Mouse (Mus musculus): Measurements from ENCODE around the gene Terf2. TPM values are rescaled to one million over a fixed set of nuclear protein-coding genes. Genes with fewer than 3 reads are reported as not detected.

The Terf2 gene
- polyA plus RNA-seq, 1 experiment from 2014 or later = 18.2 TPM

DNA sequence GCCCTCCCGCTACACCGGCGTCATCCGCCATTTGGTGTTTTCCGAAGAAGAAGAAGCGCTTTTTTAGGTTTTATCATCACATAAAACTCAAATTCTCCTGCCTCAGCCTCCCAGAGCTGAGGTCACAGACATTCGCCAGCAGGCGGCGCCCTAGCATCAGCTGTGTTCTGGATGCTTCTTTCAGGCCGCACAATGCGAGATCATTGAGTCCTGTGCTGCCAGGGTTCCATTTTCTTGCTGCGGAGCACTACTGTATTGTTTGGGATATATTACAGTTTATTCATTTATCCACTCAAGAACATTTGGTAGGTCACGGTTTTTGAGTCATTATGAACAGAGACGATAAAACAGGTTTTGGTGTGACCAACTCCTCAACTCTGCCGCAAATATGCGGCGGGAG, 11.0 kb downstream of the Terf2 start:
- 95% methylated on average over 17 of the region's 17 CpGs for WGBS

DNA sequence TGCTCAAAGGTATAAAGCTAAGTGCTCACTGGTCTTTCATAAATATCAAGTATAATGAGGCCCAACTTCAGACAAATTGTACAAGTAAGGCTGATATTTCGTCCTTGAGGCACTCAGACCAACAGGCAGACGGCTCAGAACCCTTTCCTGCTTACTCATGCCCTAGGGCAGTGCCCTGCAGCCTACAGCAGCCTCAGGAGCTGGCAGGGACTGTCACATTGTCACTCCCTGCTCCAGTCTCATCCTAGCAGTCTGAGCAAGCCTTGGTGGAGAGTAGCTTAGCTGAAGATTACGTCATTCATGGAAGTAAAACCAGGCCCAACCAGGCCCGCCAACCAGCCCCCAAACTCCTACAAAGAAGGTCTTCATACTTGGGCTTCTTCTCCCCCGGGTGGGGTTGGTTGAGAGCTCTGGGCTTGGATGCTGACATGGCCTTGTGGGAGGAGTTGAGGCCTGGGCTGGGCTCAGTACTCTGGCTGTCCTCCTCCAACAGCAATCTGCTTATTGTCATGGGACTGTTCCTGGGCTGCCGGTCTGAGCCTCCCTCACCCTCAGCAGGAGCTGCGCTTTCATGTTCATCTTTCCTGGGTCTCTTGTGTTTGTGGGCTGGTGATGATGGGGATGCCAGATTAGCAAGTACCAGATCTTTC, 20.0 kb downstream of the Terf2 start:
- Histone ChIP-seq H3K9me3 (replicated peaks) (no peaks in the 10 kb centered on the region), H3K27me3 (no peaks in the 10 kb centered on the region), H3K9ac (no peak overlapping the region), H3K36me3 (peaks cover 97% of the 10 kb centered on the region), H3K4me2 (no peak overlapping the region), H3K4me1 (no peaks in the 10 kb centered on the region), H3K4me3 (replicated peaks) (no peak overlapping the region), H3K27ac (no peak overlapping the region)
- no peak for ATAC-seq (replicated peaks; ENCODE audit: low FRiP score)
- 90% methylated on average over 7 of the region's 7 CpGs for WGBS

More for the DNA sequence above, 11.0 kb downstream of the Terf2 start:
- Histone ChIP-seq H3K4me2 (no peak overlapping the region), H3K36me3 (peaks cover 94% of the 10 kb centered on the region), H3K4me3 (replicated peaks) (no peak overlapping the region), H3K9ac (no peak overlapping the region), H3K4me1 (no peaks in the 10 kb centered on the region), H3K27me3 (no peaks in the 10 kb centered on the region), H3K27ac (no peak overlapping the region), H3K9me3 (replicated peaks) (no peaks in the 10 kb centered on the region)
- ATAC-seq (replicated peaks; ENCODE audit: low FRiP score) = no peak

DNA sequence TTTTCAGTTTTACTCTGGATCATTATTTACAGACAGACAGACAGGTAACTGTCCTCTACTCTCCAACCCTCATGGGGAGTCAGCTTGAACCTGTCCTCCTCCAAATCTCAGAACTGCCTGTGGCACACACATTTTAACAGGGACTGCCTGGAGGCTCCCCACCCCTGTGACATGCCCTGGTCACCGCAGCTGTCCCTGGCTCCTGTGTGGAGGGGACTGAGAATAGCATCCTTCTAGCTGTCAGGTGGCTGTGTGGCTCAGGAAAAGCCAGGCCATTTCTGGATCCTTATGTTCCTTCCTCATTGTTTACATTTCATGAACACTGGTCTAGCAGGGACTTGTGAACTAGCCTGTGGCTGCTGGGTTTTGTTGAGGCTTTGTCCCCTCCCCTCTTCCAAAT, 22.2 kb downstream of the Terf2 start:
- WGBS = 85% methylated on average over 1 of the region's 1 CpGs
- H3K4me3 ChIP-seq (replicated peaks) = no peak overlapping the region
- no peaks in the 10 kb centered on the region for H3K9me3 ChIP-seq (replicated peaks)
- no peak overlapping the region for H3K4me2 ChIP-seq
- H3K27ac ChIP-seq = no peak overlapping the region
- no peak overlapping the region for H3K9ac ChIP-seq
- H3K27me3 ChIP-seq = no peaks in the 10 kb centered on the region
- no peaks in the 10 kb centered on the region for H3K4me1 ChIP-seq
- ATAC-seq (replicated peaks; ENCODE audit: low FRiP score) = no peak
- H3K36me3 ChIP-seq = peaks cover 96% of the 10 kb centered on the region

DNA sequence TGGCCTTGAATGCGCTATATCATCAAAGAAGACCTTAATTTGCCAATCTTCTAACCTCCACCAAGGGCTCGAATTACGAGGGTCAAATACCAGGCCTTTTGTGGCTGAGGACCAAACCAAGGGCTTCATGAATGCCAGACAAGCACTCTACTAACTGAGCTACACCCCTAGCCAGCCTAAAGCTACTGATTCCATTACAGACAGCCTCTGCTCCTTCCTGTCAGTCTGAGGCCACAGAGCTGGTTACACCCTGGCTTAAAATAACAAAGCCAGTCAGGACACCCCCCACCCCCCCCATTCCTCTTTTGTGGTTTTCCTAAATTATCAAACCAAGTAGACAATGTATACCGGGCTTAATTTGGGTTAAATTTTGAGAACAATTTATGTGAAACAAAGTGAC, 22.6 kb downstream of the Terf2 start:
- Histone ChIP-seq H3K9me3 (replicated peaks) (no peaks in the 10 kb centered on the region), H3K27me3 (no peaks in the 10 kb centered on the region), H3K27ac (no peak overlapping the region), H3K9ac (no peak overlapping the region), H3K4me2 (no peak overlapping the region), H3K4me3 (replicated peaks) (no peak overlapping the region), H3K36me3 (peaks cover 95% of the 10 kb centered on the region), H3K4me1 (peaks cover 3% of the 10 kb centered on the region; the same call in 1 of the 2 replicates)
- 74% methylated on average over 4 of the region's 4 CpGs for WGBS
- ATAC-seq (replicated peaks; ENCODE audit: low FRiP score) = no peak

DNA sequence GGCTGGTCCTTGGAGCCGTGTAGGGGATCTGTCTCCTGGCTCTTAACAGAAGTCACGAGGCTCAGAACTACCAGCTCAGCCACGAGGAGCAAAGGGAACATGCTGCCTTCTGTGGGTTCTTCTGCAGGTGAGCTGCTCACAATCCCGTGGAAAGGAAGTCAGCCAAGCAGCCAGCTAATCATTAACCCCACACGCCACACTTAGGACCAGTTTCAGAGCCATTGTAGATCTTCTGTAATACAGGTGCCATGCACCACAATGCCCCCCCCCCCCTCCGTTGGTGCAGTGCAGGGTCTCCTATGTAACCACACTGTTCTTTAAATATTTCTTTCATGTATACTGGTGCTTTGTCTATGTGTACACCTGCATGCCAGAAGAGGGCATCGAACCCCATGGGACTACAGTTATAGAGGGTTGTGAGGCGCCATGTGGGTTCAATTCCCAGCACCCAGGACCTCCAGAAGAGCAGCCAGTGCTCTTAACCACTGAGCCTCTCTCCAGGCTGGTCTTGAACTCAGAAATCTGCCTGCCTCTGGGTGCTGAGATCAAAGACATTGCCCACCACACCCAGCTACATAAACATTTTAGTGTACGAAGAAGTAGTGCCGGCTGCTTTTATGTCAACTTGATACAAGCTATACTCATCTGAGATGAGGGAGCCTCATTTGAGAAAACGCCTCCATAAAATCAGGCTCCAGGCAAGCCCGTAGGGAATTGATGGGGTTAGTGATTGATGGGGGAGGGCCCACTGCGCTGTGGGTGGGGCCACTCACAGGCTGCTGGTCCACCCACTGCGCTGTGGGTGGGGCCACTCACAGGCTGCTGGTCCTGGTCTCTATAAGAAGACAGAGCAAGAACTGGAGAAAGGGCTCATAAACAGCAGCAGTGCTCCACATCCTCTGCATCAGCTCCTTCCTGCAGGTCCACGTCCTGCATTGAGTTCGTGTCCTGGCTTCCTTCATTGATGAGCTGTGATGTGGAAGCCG, 30.5 kb downstream of the Terf2 start, which contains the start of gene Tmed6:
Gene Tmed6, minus strand, starts transcription at position 134 of the 986 bp plus-strand sequence.
- WGBS = 47% methylated on average over 17 of the region's 17 CpGs
- Histone ChIP-seq H3K27ac (peak within 1 kb of the TSS; percentile 84), H3K4me1 (peaks cover 12% of the 10 kb centered on the region), H3K36me3 (peaks cover 20% of the 10 kb centered on the region), H3K27me3 (no peaks in the 10 kb centered on the region), H3K4me3 (replicated peaks) (no peak within 1 kb of the TSS), H3K4me2 (peak within 1 kb of the TSS; percentile 25; the same call in 1 of the 2 replicates), H3K9me3 (replicated peaks) (no peaks in the 10 kb centered on the region), H3K9ac (no peak within 1 kb of the TSS)
- ATAC-seq (replicated peaks; ENCODE audit: low FRiP score) = peak; percentile 87

DNA sequence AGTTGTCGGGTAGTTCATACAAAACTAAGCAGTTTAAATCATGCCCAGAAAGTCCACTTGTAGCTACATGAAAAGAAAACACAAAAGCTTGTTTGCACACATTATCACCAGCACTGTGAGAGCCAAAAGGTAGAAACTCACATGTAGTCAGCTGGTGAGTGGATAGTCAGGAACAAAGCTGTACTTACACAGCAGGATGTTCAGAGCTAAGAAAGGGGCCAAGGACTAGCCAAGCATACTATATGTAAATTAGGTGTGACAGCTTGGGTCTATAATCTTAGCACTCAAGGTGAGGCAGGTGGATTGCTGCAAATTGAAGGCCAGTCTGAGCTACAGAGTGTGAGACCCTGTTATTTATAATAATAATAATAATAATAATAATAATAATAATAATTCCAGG, 33.7 kb downstream of the Terf2 start:
- Histone ChIP-seq H3K9me3 (replicated peaks) (no peaks in the 10 kb centered on the region), H3K4me3 (replicated peaks) (no peak overlapping the region), H3K4me2 (no peak overlapping the region), H3K9ac (no peak overlapping the region), H3K4me1 (peaks cover 14% of the 10 kb centered on the region), H3K27me3 (no peaks in the 10 kb centered on the region), H3K27ac (no peak overlapping the region), H3K36me3 (peaks cover 23% of the 10 kb centered on the region)
- no peak for ATAC-seq (replicated peaks; ENCODE audit: low FRiP score)
- WGBS = 88% methylated on average over 1 of the region's 1 CpGs

DNA sequence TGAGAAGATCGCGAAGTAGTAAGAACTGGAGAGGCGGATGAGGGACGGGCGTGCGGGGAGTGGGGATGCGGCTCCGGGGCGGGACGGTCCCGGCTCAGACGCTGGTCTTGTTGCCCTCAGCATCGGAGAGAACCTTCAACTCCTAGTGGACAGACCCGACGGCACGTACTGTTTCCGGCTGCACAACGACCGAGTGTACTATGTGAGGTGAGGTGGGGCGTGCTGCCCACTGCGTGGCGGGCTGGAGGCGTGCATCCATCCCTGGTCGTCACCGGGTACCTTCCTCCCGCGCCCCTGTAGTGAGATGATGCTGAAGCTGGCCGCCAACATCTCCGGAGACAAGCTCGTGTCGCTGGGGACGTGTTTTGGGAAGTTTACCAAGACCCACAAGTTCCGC, 39.4 kb downstream of the Terf2 start:
- peak overlapping the region; percentile 67 for H3K27ac ChIP-seq
- H3K9me3 ChIP-seq (replicated peaks) = no peaks in the 10 kb centered on the region
- under 1% methylated on average over 33 of the region's 33 CpGs for WGBS
- peak overlapping the region; percentile 84 for H3K9ac ChIP-seq
- peak overlapping the region; percentile 100 for H3K4me3 ChIP-seq (replicated peaks)
- H3K4me2 ChIP-seq = peak overlapping the region; percentile 93
- H3K36me3 ChIP-seq = peaks cover 54% of the 10 kb centered on the region
- ATAC-seq (replicated peaks; ENCODE audit: low FRiP score) = peak; percentile 68
- H3K27me3 ChIP-seq = no peaks in the 10 kb centered on the region
- peaks cover 25% of the 10 kb centered on the region for H3K4me1 ChIP-seq

DNA sequence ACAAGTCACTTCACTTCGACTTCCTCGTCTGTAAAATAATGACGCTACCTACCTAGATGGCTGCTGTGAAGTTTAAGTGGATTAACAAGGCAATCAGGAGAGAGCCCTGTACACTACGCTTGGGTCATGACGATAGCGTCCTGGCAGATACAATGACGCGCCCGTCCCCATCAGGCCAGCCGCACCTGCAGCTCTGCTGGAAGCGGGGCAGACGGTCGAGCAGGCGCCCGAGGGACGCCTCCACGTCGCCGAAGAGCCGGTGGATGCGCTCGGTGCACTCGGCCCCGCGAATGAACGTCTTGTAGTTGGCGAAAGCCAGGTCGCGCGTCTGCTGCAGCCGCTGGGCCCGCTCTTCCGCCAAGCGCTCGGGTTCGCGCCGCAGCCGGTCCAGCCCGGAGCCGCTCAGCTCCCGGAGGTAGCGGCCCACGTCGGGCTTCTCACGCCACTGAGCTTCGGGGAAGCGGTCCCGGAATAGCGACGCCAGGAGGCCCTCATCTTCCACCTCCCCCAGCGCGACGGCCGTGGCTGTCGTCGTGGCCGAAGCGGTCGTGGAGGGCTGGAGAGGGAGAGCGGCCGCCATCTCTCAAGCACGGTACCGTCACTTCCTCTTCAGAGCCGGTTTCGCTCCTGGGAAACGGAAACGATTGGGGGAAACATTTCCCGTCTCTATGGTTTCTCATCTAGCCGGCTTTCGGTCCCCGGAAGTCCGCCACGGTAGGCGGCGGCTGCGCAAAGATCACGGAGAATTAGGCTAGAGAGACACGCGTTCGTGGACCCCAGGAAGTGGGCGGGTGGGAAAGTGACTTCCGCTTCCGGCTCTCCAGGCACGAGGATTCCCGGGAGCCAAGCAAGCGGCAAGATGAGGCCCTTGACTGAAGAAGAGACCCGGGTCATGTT, 40.0 kb downstream of the Terf2 start, which contains the start of the genes Cog8 and Nip7:
Gene Cog8, minus strand, starts transcription at position 614 of the 897 bp plus-strand sequence.
Gene Nip7, plus strand, starts transcription at position 802 of the 897 bp plus-strand sequence.
- peak within 1 kb of the TSS; percentile 100 for H3K4me3 ChIP-seq (replicated peaks)
- peak within 1 kb of the TSS; percentile 93 for H3K4me2 ChIP-seq
- no peaks in the 10 kb centered on the region for H3K27me3 ChIP-seq
- WGBS = under 1% methylated on average over 88 of the region's 88 CpGs
- ATAC-seq (replicated peaks; ENCODE audit: low FRiP score) = peak; percentile 95
- H3K36me3 ChIP-seq = peaks cover 61% of the 10 kb centered on the region
- peak within 1 kb of the TSS; percentile 78 for H3K27ac ChIP-seq
- H3K4me1 ChIP-seq = peaks cover 25% of the 10 kb centered on the region
- H3K9me3 ChIP-seq (replicated peaks) = no peaks in the 10 kb centered on the region
- H3K9ac ChIP-seq = peak within 1 kb of the TSS; percentile 84

DNA sequence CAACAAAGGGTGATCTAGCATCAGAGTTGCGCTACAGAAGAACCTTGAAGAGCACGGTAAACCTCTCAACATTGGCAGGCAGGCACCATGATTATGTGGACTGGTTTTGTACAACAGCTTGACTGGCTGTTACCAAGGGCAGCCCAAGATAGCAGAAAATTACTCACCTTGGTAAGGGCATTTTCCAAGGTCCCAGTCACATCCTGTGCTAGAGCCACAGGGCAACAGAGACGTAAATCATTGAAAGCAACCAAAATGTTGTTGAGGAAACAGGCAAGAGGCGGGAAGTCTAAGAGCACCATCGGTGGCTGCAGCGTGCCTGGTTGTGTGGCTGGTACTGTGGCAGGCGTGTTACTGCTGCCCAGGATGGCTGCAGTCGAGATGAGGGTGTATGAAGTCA, 44.3 kb downstream of the Terf2 start:
- H3K4me2 ChIP-seq = no peak overlapping the region
- no peak overlapping the region for H3K27ac ChIP-seq
- peaks cover 30% of the 10 kb centered on the region for H3K4me1 ChIP-seq
- WGBS = 90% methylated on average over 8 of the region's 8 CpGs
- H3K9me3 ChIP-seq (replicated peaks) = no peaks in the 10 kb centered on the region
- ATAC-seq (replicated peaks; ENCODE audit: low FRiP score) = no peak
- peaks cover 64% of the 10 kb centered on the region for H3K36me3 ChIP-seq
- no peak overlapping the region for H3K4me3 ChIP-seq (replicated peaks)
- H3K9ac ChIP-seq = no peak overlapping the region
- no peaks in the 10 kb centered on the region for H3K27me3 ChIP-seq

DNA sequence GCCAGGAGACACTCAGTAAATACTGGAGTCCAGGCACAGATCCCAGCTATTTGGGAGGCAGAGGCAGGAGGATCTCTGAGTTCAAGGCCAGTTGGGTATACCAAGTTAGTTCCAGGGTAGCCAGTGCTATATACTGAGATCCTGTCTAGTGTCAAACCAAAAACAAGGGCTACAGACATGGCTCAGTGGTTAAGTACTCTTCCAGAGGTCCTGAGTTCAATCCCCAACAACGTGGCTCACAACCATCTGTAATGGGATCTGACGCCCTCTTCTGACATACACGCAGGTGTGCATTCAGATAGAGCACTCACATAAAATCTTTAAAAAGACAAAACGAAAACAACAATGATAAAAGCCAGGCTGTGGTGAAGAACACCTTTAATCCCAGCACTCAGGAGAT, 46.9 kb downstream of the Terf2 start:
- Histone ChIP-seq H3K27me3 (no peaks in the 10 kb centered on the region), H3K4me3 (replicated peaks) (peak overlapping the region; percentile 83), H3K27ac (peak overlapping the region; percentile 96; the same call in 1 of the 2 replicates), H3K4me1 (peaks cover 23% of the 10 kb centered on the region), H3K9ac (no peak overlapping the region), H3K4me2 (peak overlapping the region; percentile 78), H3K9me3 (replicated peaks) (no peaks in the 10 kb centered on the region), H3K36me3 (peaks cover 83% of the 10 kb centered on the region)
- ATAC-seq (replicated peaks; ENCODE audit: low FRiP score) = no peak
- 94% methylated on average over 4 of the region's 4 CpGs for WGBS
